Mouse (Mus musculus): Measurements from ENCODE around the gene Nr1d1.

The Nr1d1 gene

DNA sequence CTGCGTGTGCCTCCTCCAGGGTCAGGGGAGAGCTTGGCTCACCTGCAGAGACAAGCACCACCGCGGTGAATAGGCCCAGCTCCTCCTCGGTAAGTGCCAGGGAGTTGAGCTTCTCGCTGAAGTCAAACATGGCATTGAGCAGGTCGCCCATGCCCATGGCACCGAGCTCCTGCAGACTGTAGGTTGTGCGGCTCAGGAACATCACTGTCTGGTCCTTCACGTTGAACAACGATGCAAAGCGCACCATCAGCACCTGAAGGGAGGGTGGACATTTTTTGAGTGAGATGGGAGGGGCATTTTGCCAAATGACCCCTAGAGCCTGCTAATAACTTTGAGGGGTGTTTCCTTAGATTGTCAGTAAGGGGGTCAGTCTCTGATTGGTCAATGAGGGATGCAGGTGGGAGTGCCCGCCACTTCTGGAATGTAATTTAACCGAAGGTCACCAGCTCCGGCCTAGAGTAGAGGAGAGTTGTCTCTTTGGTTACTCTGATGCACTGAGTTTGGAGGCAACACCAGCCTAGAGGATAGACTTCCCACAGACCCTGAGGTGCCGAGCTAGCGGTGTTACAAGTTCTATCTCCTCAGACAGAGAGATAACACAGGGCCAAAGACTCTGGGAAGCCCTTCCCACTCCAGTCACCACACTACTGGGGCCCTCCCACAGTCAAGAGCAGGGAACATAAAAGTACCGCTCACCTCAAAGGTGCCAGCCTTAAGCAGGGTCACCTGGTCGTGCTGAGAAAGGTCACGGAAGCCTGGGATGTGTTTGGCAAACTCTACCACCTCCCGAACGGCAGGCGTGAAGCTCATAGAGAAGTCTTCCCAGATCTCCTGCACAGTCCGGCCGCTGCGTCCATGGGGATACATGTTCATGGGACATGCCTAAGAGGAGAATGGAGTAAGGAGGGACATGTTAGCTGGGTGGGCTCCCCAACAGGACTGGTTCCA is 5.9 kb downstream of the Nr1d1 start:
- no peak for DNase-seq

GRCm38 (mm10) chr11:98768127-98769006 is 6.8 kb downstream of the Nr1d1 start:
- peak; percentile 57 to 60 for DNase-seq

- DNase-seq, result peak; percentile 61 to 66
These were observed 7.4 kb downstream of the Nr1d1 start for GRCm38 (mm10) chr11:98767713-98768112.

DNA sequence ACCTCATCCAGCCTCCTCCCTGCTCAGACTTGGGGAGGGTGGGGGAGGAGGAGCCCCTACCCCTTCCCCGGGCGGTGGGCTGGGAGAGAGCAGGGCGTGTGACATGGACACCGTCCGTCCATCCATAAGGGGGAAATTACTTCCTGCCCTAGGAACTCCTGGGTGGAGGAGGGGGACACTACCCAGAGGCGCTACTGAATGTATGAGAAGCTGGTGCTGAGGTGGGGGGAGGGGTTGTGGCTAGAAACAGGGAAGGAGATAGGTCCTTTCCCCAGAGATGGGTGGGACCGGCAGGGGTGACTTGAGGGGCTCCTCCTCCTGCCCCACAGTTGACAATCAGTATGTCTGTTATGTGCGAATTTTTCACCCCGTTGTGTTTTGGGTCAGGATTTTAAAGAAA is 7.9 kb downstream of the Nr1d1 start:
- DNase-seq, result peak; percentile 74 to 76

DNA sequence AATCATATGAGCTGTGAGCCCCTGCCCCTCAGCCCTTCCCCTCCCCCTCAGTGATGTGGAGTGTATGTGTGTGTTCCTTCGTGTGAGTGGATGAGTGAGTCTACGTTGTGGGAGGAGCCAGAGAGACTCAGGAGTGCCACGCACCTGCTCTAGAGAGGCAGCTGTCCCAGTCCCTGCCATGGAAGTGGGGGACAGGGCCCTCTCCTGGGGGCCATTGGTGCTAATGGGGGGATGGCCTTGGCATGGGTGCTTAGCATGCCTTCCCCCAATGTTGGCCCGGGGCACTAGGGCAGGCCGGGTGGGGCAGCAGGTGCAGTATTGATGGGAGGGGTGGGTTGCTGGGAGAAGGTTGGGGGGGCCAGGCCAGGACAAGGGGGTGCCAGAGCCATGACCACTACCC is 8.3 kb downstream of the Nr1d1 start:
- DNase-seq, result peak in 1 of 2 experiments; percentile 43

DNA sequence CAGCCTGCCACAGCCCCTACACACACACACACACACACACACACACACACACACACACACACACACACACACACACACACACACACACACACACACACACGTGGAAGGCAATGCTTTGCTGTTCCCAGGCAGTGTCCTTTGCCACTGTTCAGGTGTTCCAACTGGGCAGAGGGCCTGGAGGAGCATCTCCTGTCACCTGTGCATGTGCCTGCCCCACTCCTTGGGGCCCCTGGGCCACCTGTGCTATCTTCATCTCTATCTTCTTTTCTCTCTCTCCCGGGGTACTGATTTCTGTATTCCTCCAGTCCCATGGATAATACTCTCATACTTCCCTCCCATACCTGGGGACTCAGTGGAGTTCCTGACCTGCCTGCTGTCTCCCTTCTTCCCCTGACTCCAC is 8.8 kb downstream of the Nr1d1 start:
- peak in 1 of 2 experiments; percentile 44 for DNase-seq

- DNase-seq, result peak; percentile 64 to 72
These were observed 9.5 kb downstream of the Nr1d1 start for GRCm38 (mm10) chr11:98765421-98766309.

- DNase-seq, result no peak
These were observed 10.4 kb downstream of the Nr1d1 start for GRCm38 (mm10) chr11:98764746-98765145.

DNA sequence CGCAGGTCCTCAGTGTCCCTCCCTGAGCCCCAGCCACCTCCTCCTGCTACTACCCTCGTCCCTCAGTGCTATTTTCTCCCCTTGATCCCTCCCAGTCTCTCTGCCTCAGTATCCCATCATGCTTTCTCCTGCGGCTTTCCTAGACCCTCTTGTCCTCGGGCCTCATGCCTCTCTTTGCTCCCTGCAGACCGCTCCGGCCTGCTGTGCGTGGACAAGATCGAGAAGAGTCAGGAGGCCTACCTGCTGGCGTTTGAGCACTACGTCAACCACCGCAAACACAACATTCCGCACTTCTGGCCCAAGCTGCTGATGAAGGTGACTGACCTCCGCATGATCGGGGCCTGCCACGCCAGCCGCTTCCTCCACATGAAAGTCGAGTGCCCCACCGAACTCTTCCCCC is 11.0 kb downstream of the Nr1d1 start:
- DNase-seq, result no peak

- no peak for DNase-seq
These were observed 11.7 kb downstream of the Nr1d1 start for GRCm38 (mm10) chr11:98763502-98763861.

DNA sequence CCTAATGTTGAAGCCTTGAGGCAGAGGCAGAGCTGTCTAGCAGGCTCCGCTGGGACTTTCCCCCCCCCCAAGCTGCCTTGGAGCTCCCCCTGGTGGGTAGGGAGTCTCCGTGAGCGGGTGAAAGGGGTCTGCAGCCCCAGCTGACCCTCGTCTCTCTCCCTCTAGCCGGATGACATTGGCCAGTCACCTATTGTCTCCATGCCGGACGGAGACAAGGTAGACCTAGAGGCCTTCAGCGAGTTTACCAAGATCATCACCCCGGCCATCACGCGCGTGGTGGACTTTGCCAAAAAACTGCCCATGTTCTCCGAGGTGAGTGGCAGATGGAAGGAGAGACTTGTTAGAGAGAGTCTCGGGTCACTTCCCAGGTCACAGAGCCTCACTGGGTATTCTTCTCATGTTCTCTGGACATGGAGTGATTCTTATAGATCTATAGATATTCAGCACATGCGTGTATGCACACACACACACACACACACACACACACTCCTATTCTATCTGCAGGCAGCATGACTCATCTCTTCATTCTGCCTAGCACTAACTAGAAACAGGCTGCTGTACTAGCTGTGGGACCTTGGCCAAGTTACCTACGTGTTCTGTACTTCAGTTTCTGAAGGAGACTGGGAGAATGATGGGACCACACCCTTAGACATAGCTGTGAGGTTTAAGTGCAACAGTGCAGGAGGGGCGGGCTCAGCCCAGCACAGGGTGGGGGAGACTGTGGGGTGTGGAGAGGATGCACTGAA is 12.2 kb downstream of the Nr1d1 start:
- peak in 1 of 2 experiments; percentile 61 for DNase-seq

GRCm38 (mm10) chr11:98761939-98762338 is 13.2 kb downstream of the Nr1d1 start:
- DNase-seq, result no peak

DNA sequence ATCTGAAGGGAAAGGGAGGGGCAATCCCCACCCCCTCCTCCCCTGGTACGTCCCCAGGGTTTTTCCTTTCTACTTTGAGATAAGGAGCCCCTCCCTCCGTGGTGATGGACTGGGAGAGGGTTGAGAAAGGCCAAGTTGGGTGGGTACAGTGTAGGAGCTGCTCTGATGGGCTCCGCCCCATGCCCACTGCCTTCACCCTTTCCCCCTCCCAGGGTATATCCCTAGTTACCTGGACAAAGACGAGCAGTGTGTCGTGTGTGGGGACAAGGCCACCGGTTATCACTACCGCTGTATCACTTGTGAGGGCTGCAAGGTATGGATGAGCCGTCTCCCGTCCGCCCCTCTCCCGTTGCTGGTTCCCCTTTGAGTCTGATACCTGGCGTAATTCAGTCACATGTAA is 18.4 kb downstream of the Nr1d1 start:
- DNase-seq, result no peak

GRCm38 (mm10) chr11:98755726-98756380 is 19.3 kb downstream of the Nr1d1 start:
- peak; percentile 51 to 57 for DNase-seq

- DNase-seq, result peak; percentile 92 to 96
These were observed 20.4 kb downstream of the Nr1d1 start for GRCm38 (mm10) chr11:98754621-98755181.

GRCm38 (mm10) chr11:98754151-98754620 is 20.9 kb downstream of the Nr1d1 start:
- peak; percentile 60 to 71 for DNase-seq

DNA sequence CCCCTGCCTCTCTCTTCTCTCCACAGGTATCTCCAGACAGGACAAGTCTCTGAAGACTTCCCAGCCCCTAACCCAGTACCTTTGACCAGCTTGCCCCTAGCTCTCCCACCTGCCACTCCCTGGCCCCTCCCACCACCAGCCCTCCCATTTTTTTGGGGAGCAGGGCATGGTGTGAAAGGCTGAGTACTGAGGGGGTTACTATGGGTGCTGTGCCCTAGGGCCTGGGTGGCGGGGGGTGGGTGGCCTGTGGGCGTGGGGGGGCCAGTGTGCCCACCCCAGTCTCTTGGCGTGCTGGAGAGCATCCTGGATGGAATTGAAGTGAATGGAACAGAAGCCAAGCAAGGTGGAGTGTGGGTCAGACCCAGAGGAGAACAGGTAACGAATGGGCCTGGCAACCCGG is 21.9 kb downstream of the Nr1d1 start:
- no peak for DNase-seq

- DNase-seq, result no peak
These were observed 22.5 kb downstream of the Nr1d1 start for GRCm38 (mm10) chr11:98752562-98753140.

GRCm38 (mm10) chr11:98751221-98751782 is 23.8 kb downstream of the Nr1d1 start:
- DNase-seq, result peak in 1 of 2 experiments; percentile 47

Measured in cerebellum, postnatal 10 days (tissue).